Mouse (Mus musculus) heart, embryonic 12.5 days (tissue): Measurements from ENCODE around the gene Edn3. TPM values are rescaled to one million over a fixed set of nuclear protein-coding genes. Genes with fewer than 3 reads are reported as not detected.

Source experiments
- polyA plus RNA-seq: library from polyadenylated mRNA; unstranded; fragments of >200 nt; fragmentation: Nextera tagmentation; extraction: Ambion mirVana; gene quantifications from 2 replicates; pipeline ENCODE4 v1.2.1, GENCODE M21; 2016

Edn3 gene
- polyA plus RNA-seq, 1 experiment from 2014 or later, result 0.23 TPM

Other genes with a start within 250 kb of the Edn3 start
- not detected in 2 replicates for gene Zfp831, start 117.1 kb upstream of the Edn3 start, polyA plus RNA-seq
- not detected in 2 replicates for gene Gm14444, start 249.6 kb downstream of the Edn3 start, polyA plus RNA-seq